Mouse (Mus musculus): Measurements from ENCODE around the gene Zfp512b.

- TF ChIP-seq POLR2A (IDR thresholded peaks at IDR 0.05; ENCODE audit: extremely low read depth, insufficient read depth, low read length), result no peak
- no peak for TF ChIP-seq CTCF (IDR thresholded peaks at IDR 0.05; ENCODE audit: extremely low read depth, insufficient read depth, low read length)
Observed at GRCm38 (mm10) chr2:181578790-181579618, 13.6 kb downstream of the Zfp512b start.
